Mouse (Mus musculus): Measurements from ENCODE around the gene Ifitm7.
"Not testable (repeated sequence)": the region's sequence is repeated elsewhere in the genome, so short reads cannot be mapped to it uniquely, and the experiment has no call there.

Ifitm7 gene

GRCm38 (mm10) chr16:13986574-13987478 is at the start of gene Ifitm7, which contains the start of gene 2900011O08Rik:
TSS of gene Ifitm7 (minus strand) at chr16:13986888.
TSS of gene 2900011O08Rik (plus strand) at chr16:13986604.
- DNase-seq (ENCODE audit: low spot score) = peak; percentile 60

DNA sequence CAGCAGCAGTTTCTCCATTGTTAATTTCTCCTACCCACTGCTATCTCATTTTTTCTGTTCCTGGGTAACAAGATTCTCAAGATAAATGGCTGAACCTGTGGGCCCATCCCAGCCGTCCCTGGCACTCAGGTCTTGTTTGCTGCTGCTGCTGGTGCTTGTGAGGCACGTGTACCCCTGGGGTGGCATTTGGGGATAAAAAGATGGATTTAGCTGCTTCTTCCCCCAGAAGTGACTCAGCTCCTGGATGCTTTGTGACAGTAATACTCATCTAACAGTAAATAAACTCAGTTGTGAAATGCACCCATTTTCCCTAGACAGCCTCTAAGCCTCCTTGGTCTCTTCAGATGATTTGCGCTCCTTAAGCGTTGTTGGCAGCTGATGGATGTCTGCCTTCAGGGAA is 46.4 kb upstream of the Ifitm7 start:
- no peak for DNase-seq (ENCODE audit: low spot score)

DNA sequence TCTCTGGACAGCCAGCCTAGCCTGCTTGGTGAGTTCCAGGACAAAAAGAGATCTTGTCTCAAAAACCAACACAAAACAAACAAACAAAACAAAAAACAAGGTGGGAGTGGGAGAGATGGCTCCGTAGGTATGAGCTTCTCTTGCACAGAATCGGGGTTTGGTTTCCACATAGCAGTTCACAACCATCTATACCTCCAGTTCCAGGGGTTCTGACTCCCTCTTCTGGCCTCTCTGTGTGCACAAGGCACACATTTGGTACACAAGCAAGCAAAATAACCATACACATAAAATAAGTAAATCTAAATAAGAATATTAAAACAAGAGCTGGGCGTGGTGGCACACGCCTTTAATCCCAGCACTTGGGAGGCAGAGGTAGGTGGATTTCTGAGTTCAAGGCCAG is 44.0 kb upstream of the Ifitm7 start:
- DNase-seq (ENCODE audit: low spot score) = no peak

DNA sequence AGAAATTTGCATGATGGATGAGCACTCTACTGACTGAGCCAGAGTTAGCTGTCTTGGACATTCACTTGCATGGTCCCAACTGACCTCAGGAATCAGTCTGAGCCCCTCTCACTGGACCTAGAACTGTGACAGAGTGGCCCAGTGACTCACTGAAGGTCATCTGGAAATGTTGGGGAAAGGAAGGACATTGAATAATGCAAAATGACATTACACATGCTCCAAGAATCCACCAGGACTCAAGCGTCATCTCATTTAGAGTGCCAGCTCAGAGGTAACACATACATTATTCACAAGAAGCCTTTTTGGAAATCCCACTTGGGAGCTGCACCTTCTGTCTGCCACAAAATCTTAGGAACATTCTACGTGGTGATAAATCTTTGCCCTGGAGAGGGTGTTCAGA is 43.2 kb upstream of the Ifitm7 start:
- DNase-seq (ENCODE audit: low spot score) = no peak

DNA sequence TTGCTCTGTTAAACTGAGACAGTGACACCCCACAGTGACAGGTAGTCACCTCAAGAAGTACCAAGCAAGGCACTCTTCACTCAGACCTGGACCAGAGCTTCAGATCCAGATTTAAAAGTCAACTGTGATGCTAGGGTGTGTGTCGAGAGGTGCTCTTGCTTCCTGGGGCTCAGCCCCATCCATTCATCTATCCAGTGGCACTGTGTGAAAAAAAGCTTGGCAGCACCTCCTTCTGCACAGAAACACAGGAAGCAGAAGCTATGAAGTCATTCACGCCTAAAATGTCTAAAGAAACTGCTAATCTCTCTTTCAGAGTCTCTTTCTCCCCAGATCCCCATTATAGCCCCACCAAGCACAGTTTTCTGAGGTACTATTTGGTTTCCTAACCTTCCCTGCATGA is 42.4 kb upstream of the Ifitm7 start:
- no peak for DNase-seq (ENCODE audit: low spot score)

GRCm38 (mm10) chr16:14025091-14025990 is 38.7 kb upstream of the Ifitm7 start:
- no peak for DNase-seq (ENCODE audit: low spot score)

DNA sequence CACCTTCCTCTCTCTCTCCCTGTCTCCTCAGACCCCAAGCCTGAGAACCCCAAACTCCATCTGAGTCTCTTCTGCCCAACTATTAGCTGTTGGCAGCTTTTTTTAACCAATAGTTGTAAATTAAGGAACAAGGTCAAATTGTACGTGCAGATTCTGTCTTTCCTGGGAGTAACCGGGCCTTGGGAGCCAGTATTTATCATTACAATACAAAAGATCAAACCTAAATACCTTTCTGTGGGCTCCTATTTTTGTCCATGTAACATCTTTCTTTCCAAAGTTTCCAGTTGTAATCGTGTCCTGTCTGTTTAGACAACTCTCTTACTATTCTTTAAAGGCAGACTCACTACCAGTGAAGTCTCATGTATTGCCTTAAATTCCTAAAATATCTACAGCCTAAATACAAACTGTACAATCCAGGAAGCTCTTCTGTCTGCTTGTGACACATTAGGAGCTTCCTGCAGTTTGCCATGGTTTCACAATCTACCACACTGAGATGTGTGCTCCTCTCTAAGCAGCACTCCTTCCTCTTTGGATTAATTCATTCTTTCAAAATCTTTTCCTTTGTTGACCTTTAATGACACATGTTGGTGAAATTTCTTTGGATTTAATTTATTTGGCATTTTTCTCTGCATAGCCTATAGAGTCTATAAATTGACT is 34.6 kb upstream of the Ifitm7 start:
- DNase-seq (ENCODE audit: low spot score) = no peak

DNA sequence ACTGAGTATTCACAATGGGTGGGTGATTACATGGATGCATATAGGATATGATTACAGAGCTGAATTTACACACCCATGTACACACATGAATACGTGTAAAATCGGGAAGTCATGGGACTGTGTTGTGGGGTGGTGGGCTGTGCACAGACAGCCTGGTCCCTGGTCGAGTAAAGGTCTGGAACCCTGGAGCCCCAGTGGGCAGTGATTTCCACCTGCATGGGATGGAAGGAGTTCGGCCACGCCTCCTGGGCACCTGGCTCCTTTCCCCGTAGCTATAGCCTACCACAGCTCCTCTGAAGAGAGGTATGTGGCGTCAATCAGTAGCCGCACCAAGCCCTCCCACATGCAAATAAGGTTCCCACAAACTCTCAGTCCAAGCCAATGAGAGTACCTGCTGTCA is 30.6 kb upstream of the Ifitm7 start:
- DNase-seq (ENCODE audit: low spot score) = no peak

GRCm38 (mm10) chr16:14009966-14010365 is 23.3 kb upstream of the Ifitm7 start:
- no peak for DNase-seq (ENCODE audit: low spot score)

GRCm38 (mm10) chr16:14008708-14009107 is 22.0 kb upstream of the Ifitm7 start:
- no peak for DNase-seq (ENCODE audit: low spot score)

DNA sequence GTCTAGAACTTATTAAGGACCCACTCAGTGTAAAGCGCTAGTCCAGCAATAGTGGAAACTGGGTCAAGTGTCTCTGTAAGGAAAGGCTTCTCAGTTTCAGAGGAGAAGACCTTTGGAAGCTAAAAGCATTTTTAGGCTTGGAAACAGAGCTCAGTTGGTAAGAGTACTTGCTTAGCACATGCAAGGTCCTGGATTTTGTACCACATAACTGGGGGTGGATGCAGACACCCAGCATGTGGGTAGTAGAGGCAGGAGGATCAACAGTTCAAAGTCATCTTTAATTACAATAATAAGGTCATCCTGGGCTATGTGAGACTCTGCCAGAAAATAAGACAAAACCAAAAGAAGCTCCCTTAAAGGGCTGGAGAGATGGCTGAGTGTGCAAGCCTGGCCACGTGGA is 21.4 kb upstream of the Ifitm7 start:
- no peak for DNase-seq (ENCODE audit: low spot score)

GRCm38 (mm10) chr16:14005266-14005665 is 18.6 kb upstream of the Ifitm7 start:
- DNase-seq (ENCODE audit: low spot score) = no peak

GRCm38 (mm10) chr16:14004726-14005125 is 18.0 kb upstream of the Ifitm7 start:
- DNase-seq (ENCODE audit: low spot score) = no peak

- peak; percentile 26 for DNase-seq (ENCODE audit: low spot score)
Measured at GRCm38 (mm10) chr16:14004170-14004569, 17.5 kb upstream of the Ifitm7 start.

DNA sequence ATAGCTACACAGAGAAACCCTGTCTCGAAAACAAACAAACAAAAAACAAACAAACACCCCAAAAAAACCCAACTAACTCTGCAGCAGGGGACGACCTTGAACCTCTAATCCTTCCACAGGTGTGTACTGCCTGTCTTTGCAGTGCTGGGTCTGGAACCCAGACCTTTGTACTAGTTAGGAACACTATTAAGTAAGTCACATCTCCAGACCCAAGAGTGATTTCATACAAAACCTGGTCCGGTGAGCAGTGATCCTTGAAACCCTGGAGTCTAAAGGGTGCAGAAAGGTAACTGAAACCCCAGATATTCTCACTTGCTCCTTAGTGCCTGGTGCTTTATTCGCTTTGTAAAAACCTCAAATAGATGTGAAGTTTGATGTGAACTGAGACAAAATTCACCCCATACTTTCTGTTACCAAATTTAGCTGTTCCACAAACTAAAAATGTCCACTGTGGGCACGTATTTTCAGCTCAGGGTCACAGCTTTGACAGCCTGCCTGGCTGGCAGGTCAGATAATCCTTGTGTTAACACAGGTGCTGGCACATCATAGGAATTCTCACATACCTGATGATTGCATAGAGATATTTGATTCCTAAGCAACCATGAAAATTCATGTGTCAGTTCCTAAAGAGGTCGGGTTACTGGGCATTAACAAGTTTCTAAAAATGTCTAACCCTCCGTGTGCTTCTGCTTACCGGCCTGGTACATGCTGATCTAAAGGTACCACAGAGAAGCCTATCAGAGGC is 16.9 kb upstream of the Ifitm7 start:
- no peak for DNase-seq (ENCODE audit: low spot score)

GRCm38 (mm10) chr16:13994502-13994901 is 7.8 kb upstream of the Ifitm7 start:
- no peak for DNase-seq (ENCODE audit: low spot score)

DNA sequence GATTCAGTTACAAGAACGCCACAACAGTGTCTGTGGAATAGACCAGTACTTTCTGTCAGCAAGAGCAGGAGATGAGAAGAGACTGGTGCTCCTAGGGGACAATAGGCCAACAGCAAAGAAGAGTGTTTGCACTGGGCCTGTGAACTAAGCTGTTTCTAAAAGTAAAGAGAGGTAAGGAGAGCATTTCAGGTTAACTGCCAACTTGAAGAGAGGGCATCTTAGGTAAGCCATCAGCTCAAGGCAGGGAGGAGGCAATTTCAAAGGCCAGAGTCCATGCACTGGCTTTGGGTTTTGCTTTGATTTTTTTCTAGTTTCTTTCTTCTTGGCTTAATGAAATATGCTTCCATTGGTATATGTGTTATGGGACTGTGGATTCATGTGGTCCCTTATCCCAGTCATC is 7.4 kb upstream of the Ifitm7 start:
- DNase-seq (ENCODE audit: low spot score) = no peak

GRCm38 (mm10) chr16:13992518-13993248 is 6.0 kb upstream of the Ifitm7 start:
- DNase-seq (ENCODE audit: low spot score) = no peak

DNA sequence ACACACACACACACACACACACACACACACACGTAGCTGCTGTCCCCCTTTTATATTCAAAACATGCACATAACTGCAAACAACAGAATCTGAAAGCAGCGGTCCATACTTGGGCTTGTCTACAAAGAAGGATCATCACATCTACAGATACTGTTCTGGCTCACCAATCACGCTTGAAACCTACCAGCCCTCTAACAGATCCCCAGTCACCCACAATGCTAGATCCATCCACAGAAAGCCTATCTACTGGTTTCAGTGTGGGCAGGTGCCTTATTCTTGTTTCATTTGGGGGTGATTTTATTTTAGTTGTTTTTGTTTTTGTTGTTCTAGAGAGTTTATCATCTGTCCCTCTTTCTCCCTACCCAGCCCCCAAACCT is 503 bp downstream of the Ifitm7 start:
- DNase-seq (ENCODE audit: low spot score) = peak; percentile 12

- no peak for DNase-seq (ENCODE audit: low spot score)
Measured at GRCm38 (mm10) chr16:13983161-13983560, 3.5 kb downstream of the Ifitm7 start.

- DNase-seq (ENCODE audit: low spot score) = not testable (repeated sequence)
Measured at GRCm38 (mm10) chr16:13981726-13982125, 5.0 kb downstream of the Ifitm7 start.

Data from embryo, embryonic 10.5 days (tissue).